Mouse (Mus musculus) spleen, embryonic (tissue): ENCODE results near the gene Dzip1.

Source experiments
- CTCF ChIA-PET: fragments of 350-600 bp; sonication (Branson Sonifier 250); formaldehyde crosslinking; loops from one replicate; lab custom pipeline; 2022; lab: Charles Lee

The Dzip1 gene

GRCm38 (mm10) chr14:118874126-118874525, 51.1 kb downstream of the Dzip1 start:
- CTCF ChIA-PET, result no interaction called here

GRCm38 (mm10) chr14:118869712-118870111, 55.5 kb downstream of the Dzip1 start:
- CTCF ChIA-PET, result no interaction called here

GRCm38 (mm10) chr14:118868102-118868724, 57.0 kb downstream of the Dzip1 start:
- CTCF ChIA-PET, result no interaction called here

GRCm38 (mm10) chr14:118867366-118867765, 57.9 kb downstream of the Dzip1 start:
- CTCF ChIA-PET, result interaction anchor here (1.1 kb wide), 1 partner anchor 48 kb away, joined by 3 read pairs; no protein-coding TSS in a partner anchor

GRCm38 (mm10) chr14:118866014-118866811, 59.0 kb downstream of the Dzip1 start:
- CTCF ChIA-PET, result no interaction called here

- CTCF ChIA-PET, result no interaction called here
These were observed 60.4 kb downstream of the Dzip1 start for GRCm38 (mm10) chr14:118864905-118865304.

GRCm38 (mm10) chr14:118862253-118862652, 63.0 kb downstream of the Dzip1 start:
- CTCF ChIA-PET, result interaction anchor here (0.7 kb wide), 1 partner anchor 43 kb away, joined by 3 read pairs; no protein-coding TSS in a partner anchor

- CTCF ChIA-PET, result interaction anchor here (0.6 kb wide), 1 partner anchor 300 kb away, joined by 3 read pairs; no protein-coding TSS in a partner anchor
These were observed 66.9 kb downstream of the Dzip1 start for GRCm38 (mm10) chr14:118858318-118858717.

- CTCF ChIA-PET, result no interaction called here
These were observed 68.7 kb downstream of the Dzip1 start for GRCm38 (mm10) chr14:118856563-118856962.

GRCm38 (mm10) chr14:118855141-118855800, 70.0 kb downstream of the Dzip1 start:
- CTCF ChIA-PET, result interaction anchor here (0.7 kb wide), 1 partner anchor 267 kb away, joined by 5 read pairs; no protein-coding TSS in a partner anchor

- CTCF ChIA-PET, result no interaction called here
These were observed 70.7 kb downstream of the Dzip1 start for GRCm38 (mm10) chr14:118854371-118855114.

GRCm38 (mm10) chr14:118851496-118852107, 73.7 kb downstream of the Dzip1 start:
- CTCF ChIA-PET, result no interaction called here

GRCm38 (mm10) chr14:118850696-118851035, 74.6 kb downstream of the Dzip1 start:
- CTCF ChIA-PET, result no interaction called here

- CTCF ChIA-PET, result interaction anchor here (0.6 to 0.7 kb wide), 2 partner anchors 15 to 29 kb away, joined by 6 to 7 read pairs; no protein-coding TSS in a partner anchor
These were observed 75.1 kb downstream of the Dzip1 start for GRCm38 (mm10) chr14:118850011-118850695.

- CTCF ChIA-PET, result no interaction called here
These were observed 77.1 kb downstream of the Dzip1 start for GRCm38 (mm10) chr14:118848171-118848570.

GRCm38 (mm10) chr14:118846834-118847233, 78.4 kb downstream of the Dzip1 start:
- CTCF ChIA-PET, result no interaction called here

- CTCF ChIA-PET, result no interaction called here
These were observed 82.9 kb downstream of the Dzip1 start for GRCm38 (mm10) chr14:118842353-118842752.

- CTCF ChIA-PET, result no interaction called here
These were observed 85.2 kb downstream of the Dzip1 start for GRCm38 (mm10) chr14:118840027-118840426.

- CTCF ChIA-PET, result no interaction called here
These were observed 85.8 kb downstream of the Dzip1 start for GRCm38 (mm10) chr14:118839416-118839815.

GRCm38 (mm10) chr14:118838556-118839120, 86.6 kb downstream of the Dzip1 start:
- CTCF ChIA-PET, result interaction anchor here (0.5 kb wide), 1 partner anchor 38 kb away, joined by 4 read pairs; no protein-coding TSS in a partner anchor
